11 mouse cellular contexts compared by ENCODE assay signal in genomic region chr16:4648416-4649023, GRCm38 (mm10). TPM values are rescaled to one million over a fixed set of nuclear protein-coding genes. Genes with fewer than 3 reads are reported as not detected.
DNase-seq lines count a peak whose midpoint lies in the region; ATAC-seq and TF ChIP-seq lines count a peak whose summit lies in the region.
"Had no signal": no experiment of that assay in that cellular context is flagged by ENCODE, and none has a peak within 500 bp of the region (broad histone marks: within the 10 kb centered on the region; RNA-seq: fewer than 3 reads in every experiment).

No protein-coding gene starts in this region.

- WGBS in kidney, adult 2 months = 53% methylated on average over 28 of the region's 28 CpGs
- 69% methylated on average over 28 of the region's 28 CpGs for WGBS in kidney, embryonic 16.5 days
- 90% methylated on average over 28 of the region's 28 CpGs for WGBS in limb, embryonic 12.5 days

- no peak for TF ChIP-seq CTCF in kidney, adult 2 months (conservative IDR thresholded peaks at IDR 0.05; ENCODE audit: insufficient read depth, insufficient read length, low read depth, low read length)

- DNase-seq in cerebellum, postnatal 14 days = peak; percentile 52 to 54
- DNase-seq in cerebellum, adult 18-20 months = no peak
- peak; percentile 86 for DNase-seq in kidney, adult 2 months
- DNase-seq in ZHBTc4 (ENCODE audit: low read depth, low spot score) (peak; percentile 75), MN1 (ENCODE audit: low spot score) (no peak)
- no peak for DNase-seq in adrenal gland, postnatal 25 days

- no peaks in the 10 kb centered on the region for H3K27me3 ChIP-seq in kidney, adult 2 months (replicated peaks; ENCODE audit: control insufficient read depth, insufficient read depth, low read length)
- no peaks in the 10 kb centered on the region for H3K27me3 ChIP-seq in kidney, embryonic 16.5 days (ENCODE audit: insufficient read depth, low read length)
- no peaks in the 10 kb centered on the region for H3K27me3 ChIP-seq in limb, embryonic 12.5 days
- H3K27me3 ChIP-seq: liver, embryonic 15.5 days had no signal

- no peak overlapping the region for H3K4me3 ChIP-seq in kidney, adult 2 months (ENCODE audit: insufficient read depth, low read depth, low read length)
- H3K4me3 ChIP-seq in kidney, embryonic 16.5 days (ENCODE audit: low read length) = no peak overlapping the region
- no peak overlapping the region for H3K4me3 ChIP-seq in limb, embryonic 12.5 days (replicated peaks)
- H3K4me3 ChIP-seq: liver, embryonic 15.5 days had no signal

- peaks cover 62% of the 10 kb centered on the region for H3K4me1 ChIP-seq in kidney, adult 2 months (ENCODE audit: control insufficient read depth, insufficient read depth, low read length)
- H3K4me1 ChIP-seq in kidney, embryonic 16.5 days (ENCODE audit: insufficient read depth, low read length) = peaks cover 56% of the 10 kb centered on the region
- peaks cover 99% of the 10 kb centered on the region for H3K4me1 ChIP-seq in limb, embryonic 12.5 days (replicated peaks)
- H3K4me1 ChIP-seq: liver, embryonic 15.5 days had no signal

- H3K36me3 ChIP-seq in kidney, adult 2 months (ENCODE audit: control insufficient read depth, insufficient read depth, low read length) = no peaks in the 10 kb centered on the region
- H3K36me3 ChIP-seq in kidney, embryonic 16.5 days (ENCODE audit: insufficient read depth, low read length) = peaks cover 34% of the 10 kb centered on the region
- peaks cover 85% of the 10 kb centered on the region for H3K36me3 ChIP-seq in limb, embryonic 12.5 days

- no peak; the same call in none of the 2 replicates for ATAC-seq in kidney, embryonic 16.5 days (ENCODE audit: low FRiP score, low TSS enrichment)
- ATAC-seq in limb, embryonic 12.5 days (ENCODE audit: insufficient number of reproducible peaks, insufficient read depth, low FRiP score, low TSS enrichment, low read depth) = no peak
- ATAC-seq: intestine, embryonic 16.5 days had no signal

- no peak for TF ChIP-seq POLR2A in kidney, adult 2 months (IDR thresholded peaks at IDR 0.05; ENCODE audit: low read depth, low read length)

- no peak overlapping the region for H3K4me2 ChIP-seq in kidney, embryonic 16.5 days (replicated peaks; ENCODE audit: low read depth, low read length)
- no peak overlapping the region for H3K4me2 ChIP-seq in limb, embryonic 12.5 days
- H3K4me2 ChIP-seq: liver, embryonic 15.5 days had no signal

- no peaks in the 10 kb centered on the region for H3K9me3 ChIP-seq in kidney, embryonic 16.5 days (ENCODE audit: low read length)
- H3K9me3 ChIP-seq in limb, embryonic 12.5 days = no peaks in the 10 kb centered on the region
- H3K9me3 ChIP-seq: liver, embryonic 15.5 days had no signal

- H3K9ac ChIP-seq in kidney, embryonic 16.5 days (replicated peaks; ENCODE audit: low read length) = no peak overlapping the region
- no peak overlapping the region for H3K9ac ChIP-seq in limb, embryonic 12.5 days (replicated peaks)
- H3K9ac ChIP-seq: liver, embryonic 15.5 days had no signal

- no peak overlapping the region for H3K27ac ChIP-seq in kidney, adult 2 months (ENCODE audit: insufficient read depth, low read depth, low read length)
- H3K27ac ChIP-seq in kidney, embryonic 16.5 days (ENCODE audit: low read length) = no peak overlapping the region
- peak overlapping the region; percentile 97 for H3K27ac ChIP-seq in limb, embryonic 12.5 days
- H3K27ac ChIP-seq: liver, embryonic 15.5 days; macrophage had no signal

RNA-seq across cellular contexts. Expression of gene Dnaja3, which starts 8.7 kb away (rescaled TPM):
- polyA plus RNA-seq in kidney, adult 2 months (2012; rRNA removed) = 57.8 and 72.9 TPM in 2 replicates
- polyA plus RNA-seq in kidney, embryonic 16.5 days (2015; fragmentation: Nextera tagmentation; extraction: Ambion mirVana) = 89.6 and 95.3 TPM in 2 replicates
- polyA plus RNA-seq in limb, embryonic 12.5 days (2016; fragmentation: Nextera tagmentation; extraction: Ambion mirVana) = 55.1 and 58.0 TPM in 2 replicates
- 117 and 125 TPM in 2 replicates for total RNA-seq in adrenal gland, postnatal 25 days (2021)

RNA-seq across cellular contexts. Expression of gene Vasn, which starts 8.8 kb away (rescaled TPM):
- 34.6 and 42.3 TPM in 2 replicates for polyA plus RNA-seq in kidney, adult 2 months (2012; rRNA removed)
- 26.8 TPM in 2 replicates for polyA plus RNA-seq in kidney, embryonic 16.5 days (2015; fragmentation: Nextera tagmentation; extraction: Ambion mirVana)
- 29.4 and 30.4 TPM in 2 replicates for polyA plus RNA-seq in limb, embryonic 12.5 days (2016; fragmentation: Nextera tagmentation; extraction: Ambion mirVana)
- total RNA-seq in adrenal gland, postnatal 25 days (2021) = 5.4 and 9.3 TPM in 2 replicates

RNA-seq across cellular contexts. Expression of gene Pam16, which starts 23.7 kb away (rescaled TPM):
- 27.3 and 41.8 TPM in 2 replicates for polyA plus RNA-seq in kidney, adult 2 months (2012; rRNA removed)
- 67.8 and 80.4 TPM in 2 replicates for polyA plus RNA-seq in kidney, embryonic 16.5 days (2015; fragmentation: Nextera tagmentation; extraction: Ambion mirVana)
- polyA plus RNA-seq in limb, embryonic 12.5 days (2016; fragmentation: Nextera tagmentation; extraction: Ambion mirVana) = 111 and 120 TPM in 2 replicates
- 81.9 and 83.4 TPM in 2 replicates for total RNA-seq in adrenal gland, postnatal 25 days (2021)

RNA-seq across cellular contexts. Expression of gene Coro7, which starts 31.1 kb away (rescaled TPM):
- polyA plus RNA-seq in kidney, adult 2 months (2012; rRNA removed) = 43.1 and 54.5 TPM in 2 replicates
- polyA plus RNA-seq in kidney, embryonic 16.5 days (2015; fragmentation: Nextera tagmentation; extraction: Ambion mirVana) = 21.4 and 24.0 TPM in 2 replicates
- polyA plus RNA-seq in limb, embryonic 12.5 days (2016; fragmentation: Nextera tagmentation; extraction: Ambion mirVana) = 18.6 and 19.6 TPM in 2 replicates
- 36.2 and 39.7 TPM in 2 replicates for total RNA-seq in adrenal gland, postnatal 25 days (2021)

RNA-seq across cellular contexts. Expression of gene Glis2, which starts 54.0 kb away (rescaled TPM):
- 210 and 226 TPM in 2 replicates for polyA plus RNA-seq in kidney, adult 2 months (2012; rRNA removed)
- 43.6 and 53.6 TPM in 2 replicates for polyA plus RNA-seq in kidney, embryonic 16.5 days (2015; fragmentation: Nextera tagmentation; extraction: Ambion mirVana)
- polyA plus RNA-seq in limb, embryonic 12.5 days (2016; fragmentation: Nextera tagmentation; extraction: Ambion mirVana) = 28.4 and 32.6 TPM in 2 replicates
- total RNA-seq in adrenal gland, postnatal 25 days (2021) = 17.1 and 23.0 TPM in 2 replicates

Comparison
In these comparisons a context has a peak if more than half of its experiments do, and no peak if none do; other contexts are left out.
1. DNase-seq: peak in cerebellum, postnatal 14 days (2 of 2), kidney, adult 2 months (single experiment) and ZHBTc4 (single experiment); none in cerebellum, adult 18-20 months (0 of 2), adrenal gland, postnatal 25 days (single experiment) and MN1 (single experiment).